Comparison of ENCODE assay signal across 10 mouse cellular contexts in the genomic region with DNA sequence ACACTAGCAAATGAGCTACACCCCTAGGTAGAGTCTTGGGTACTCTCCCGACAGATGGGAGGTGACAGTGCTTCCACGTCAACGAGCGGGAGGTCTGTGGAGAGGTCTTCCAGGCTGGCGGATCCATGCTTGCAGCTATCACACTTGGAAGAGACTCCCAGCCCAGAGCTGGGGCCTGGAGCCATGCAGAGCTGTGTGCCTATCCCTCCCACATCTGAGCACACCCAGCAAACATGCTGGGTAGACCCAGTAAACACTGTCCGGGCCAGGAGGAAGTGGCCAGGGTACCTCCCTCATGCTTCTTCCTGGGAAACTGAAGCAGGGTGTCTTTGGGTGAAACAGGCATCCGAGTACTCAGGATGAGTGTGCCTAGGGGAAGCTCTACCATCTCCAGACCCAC. TPM values are rescaled to one million over a fixed set of nuclear protein-coding genes. Genes with fewer than 3 reads are reported as not detected.
DNase-seq lines count a peak whose midpoint lies in the region; ATAC-seq lines count a peak whose summit lies in the region.
"Had no signal": no experiment of that assay in that cellular context is flagged by ENCODE, and none has a peak within 500 bp of the region (broad histone marks: within the 10 kb centered on the region; RNA-seq: fewer than 3 reads in every experiment).

No protein-coding gene starts in this region.

- H3K4me3 ChIP-seq in hindbrain, embryonic 10.5 days = no peak overlapping the region
- no peak overlapping the region for H3K4me3 ChIP-seq in hindbrain, embryonic 11.5 days (ENCODE audit: low read depth, low read length)
- H3K4me3 ChIP-seq in brown adipose tissue, adult 24 weeks (ENCODE audit: insufficient read depth, low read depth, low read length) = no peak overlapping the region
- no peak overlapping the region for H3K4me3 ChIP-seq in heart, embryonic 13.5 days

- H3K27ac ChIP-seq in hindbrain, embryonic 10.5 days = 0 out of 2 replicates have a peak overlapping the region, but pooled peaks have one; percentile 29
- no peak overlapping the region for H3K27ac ChIP-seq in hindbrain, embryonic 11.5 days (ENCODE audit: low read depth, low read length)
- H3K27ac ChIP-seq in brown adipose tissue, adult 24 weeks (replicated peaks; ENCODE audit: low read depth, low read length) = peak overlapping the region; percentile 11; the same call in 1 of the 2 replicates
- H3K27ac ChIP-seq in heart, embryonic 13.5 days (replicated peaks) = 0 out of 2 replicates have a peak overlapping the region, but pooled peaks have one; percentile 24

- no peak overlapping the region for H3K9ac ChIP-seq in hindbrain, embryonic 11.5 days (ENCODE audit: low read depth, low read length)
- no peak overlapping the region for H3K9ac ChIP-seq in heart, embryonic 13.5 days

- H3K4me1 ChIP-seq in hindbrain, embryonic 10.5 days (replicated peaks) = peaks cover 45% of the 10 kb centered on the region
- no peaks in the 10 kb centered on the region; the same call in 1 of the 2 replicates for H3K4me1 ChIP-seq in hindbrain, embryonic 11.5 days (replicated peaks; ENCODE audit: control insufficient read depth, insufficient read depth, low read length)
- H3K4me1 ChIP-seq in brown adipose tissue, adult 24 weeks (ENCODE audit: control insufficient read depth, insufficient read depth, insufficient read length, low read length) = peaks cover 8% of the 10 kb centered on the region; the same call in 1 of the 2 replicates
- peaks cover 57% of the 10 kb centered on the region for H3K4me1 ChIP-seq in heart, embryonic 13.5 days

- H3K9me3 ChIP-seq in hindbrain, embryonic 10.5 days = no peaks in the 10 kb centered on the region
- H3K9me3 ChIP-seq in hindbrain, embryonic 11.5 days (ENCODE audit: control insufficient read depth, low read length) = no peaks in the 10 kb centered on the region
- no peaks in the 10 kb centered on the region for H3K9me3 ChIP-seq in heart, embryonic 13.5 days

- no peak for ATAC-seq in hindbrain, embryonic 11.5 days (ENCODE audit: low FRiP score)
- no peak for ATAC-seq in heart, embryonic 13.5 days (ENCODE audit: extremely low read depth, insufficient number of reproducible peaks, low FRiP score, low TSS enrichment)

- 86% methylated on average over 7 of the region's 7 CpGs for WGBS in hindbrain, embryonic 10.5 days
- WGBS in hindbrain, embryonic 11.5 days = 84% methylated on average over 7 of the region's 7 CpGs
- 62% methylated on average over 7 of the region's 7 CpGs for WGBS in heart, embryonic 13.5 days

- no peak for DNase-seq in hindbrain, embryonic 10.5 days (ENCODE audit: low spot score)
- no peak for DNase-seq in hindbrain, embryonic 11.5 days (ENCODE audit: low spot score)
- peak; percentile 60 to 71 for DNase-seq in lung, postnatal 4 days
- DNase-seq in thymus, postnatal 0 days (ENCODE audit: low spot score) = no peak
- no peak for DNase-seq in adrenal gland, adult 18-20 months (ENCODE audit: low spot score in 2 of 2)
- DNase-seq: adrenal gland, adult 8-10 months; layer of hippocampus, adult 9-11 months had no signal

- no peak overlapping the region for H3K4me2 ChIP-seq in hindbrain, embryonic 11.5 days (replicated peaks; ENCODE audit: low read depth, low read length)
- H3K4me2 ChIP-seq in heart, embryonic 13.5 days = no peak overlapping the region
- H3K4me2 ChIP-seq: liver, embryonic 11.5 days had no signal

- no peaks in the 10 kb centered on the region for H3K36me3 ChIP-seq in hindbrain, embryonic 10.5 days
- no peaks in the 10 kb centered on the region for H3K36me3 ChIP-seq in hindbrain, embryonic 11.5 days (ENCODE audit: control insufficient read depth, insufficient read depth, low read length)
- no peaks in the 10 kb centered on the region for H3K36me3 ChIP-seq in heart, embryonic 13.5 days

- peaks cover 9% of the 10 kb centered on the region; the same call in 1 of the 2 replicates for H3K27me3 ChIP-seq in hindbrain, embryonic 10.5 days (ENCODE audit: insufficient read depth, poor library complexity, severe bottlenecking)
- H3K27me3 ChIP-seq in hindbrain, embryonic 11.5 days (ENCODE audit: control insufficient read depth, insufficient read depth, low read length) = no peaks in the 10 kb centered on the region; the same call in 1 of the 2 replicates
- H3K27me3 ChIP-seq in heart, embryonic 13.5 days (replicated peaks) = no peaks in the 10 kb centered on the region

RNA-seq across cellular contexts. Expression of gene Timp2, which starts 5.0 kb away (rescaled TPM):
- polyA plus RNA-seq in hindbrain, embryonic 10.5 days (2016; fragmentation: Nextera tagmentation; extraction: Ambion mirVana) = 28.6 and 36.3 TPM in 2 replicates
- 39.5 and 41.2 TPM in 2 replicates for polyA plus RNA-seq in hindbrain, embryonic 11.5 days (2014; fragmentation: Nextera tagmentation; extraction: Ambion mirVana)
- 46.0 and 69.1 TPM in 2 replicates for polyA plus RNA-seq in brown adipose tissue, adult 24 weeks (2012; ENCODE audit: insufficient read depth, insufficient read length, missing spikeins)
- 61.0 and 63.6 TPM in 2 replicates for polyA plus RNA-seq in heart, embryonic 13.5 days (2015; fragmentation: Nextera tagmentation; extraction: Ambion mirVana)
- 45.1 and 45.2 TPM in 2 replicates for polyA plus RNA-seq in thymus, postnatal 0 days (2015; fragmentation: Nextera tagmentation; extraction: Ambion mirVana)
- 100 to 1,000 TPM in 1 of 2 experiments, 10 to 100 TPM in 1; 95.5 to 246 TPM for total RNA-seq in adrenal gland, adult 18-20 months (2021)

RNA-seq across cellular contexts. Expression of gene Cep295nl, which starts 18.2 kb away (rescaled TPM):
- 0.19 and 0.21 TPM in 2 replicates for polyA plus RNA-seq in hindbrain, embryonic 10.5 days (2016; fragmentation: Nextera tagmentation; extraction: Ambion mirVana)
- 0.37 and 0.42 TPM in 2 replicates for polyA plus RNA-seq in hindbrain, embryonic 11.5 days (2014; fragmentation: Nextera tagmentation; extraction: Ambion mirVana)
- polyA plus RNA-seq in brown adipose tissue, adult 24 weeks (2012; ENCODE audit: insufficient read depth, insufficient read length, missing spikeins) = not detected in 2 replicates
- polyA plus RNA-seq in heart, embryonic 13.5 days (2015; fragmentation: Nextera tagmentation; extraction: Ambion mirVana) = 0.15 and 0.27 TPM in 2 replicates
- polyA plus RNA-seq in thymus, postnatal 0 days (2015; fragmentation: Nextera tagmentation; extraction: Ambion mirVana) = 0.21 and 0.30 TPM in 2 replicates
- under 1 TPM; 0.20 to 0.96 TPM for total RNA-seq in adrenal gland, adult 18-20 months (2021)
- polyA plus RNA-seq: liver, embryonic 11.5 days had no signal

RNA-seq across cellular contexts. Expression of gene Lgals3bp, which starts 41.4 kb away (rescaled TPM):
- 1.8 and 2.0 TPM in 2 replicates for polyA plus RNA-seq in hindbrain, embryonic 10.5 days (2016; fragmentation: Nextera tagmentation; extraction: Ambion mirVana)
- 1.9 and 2.7 TPM in 2 replicates for polyA plus RNA-seq in hindbrain, embryonic 11.5 days (2014; fragmentation: Nextera tagmentation; extraction: Ambion mirVana)
- polyA plus RNA-seq in brown adipose tissue, adult 24 weeks (2012; ENCODE audit: insufficient read depth, insufficient read length, missing spikeins) = 86.8 and 88.8 TPM in 2 replicates
- 7.3 and 8.8 TPM in 2 replicates for polyA plus RNA-seq in heart, embryonic 13.5 days (2015; fragmentation: Nextera tagmentation; extraction: Ambion mirVana)
- polyA plus RNA-seq in thymus, postnatal 0 days (2015; fragmentation: Nextera tagmentation; extraction: Ambion mirVana) = 100.0 and 116 TPM in 2 replicates
- total RNA-seq in adrenal gland, adult 18-20 months (2021) = 100 to 1,000 TPM in 1 of 2 experiments, 10 to 100 TPM in 1; 92.6 to 128 TPM

RNA-seq across cellular contexts. Expression of gene Cant1, which starts 58.4 kb away (rescaled TPM):
- polyA plus RNA-seq in hindbrain, embryonic 10.5 days (2016; fragmentation: Nextera tagmentation; extraction: Ambion mirVana) = 23.7 and 31.1 TPM in 2 replicates
- 21.0 and 21.1 TPM in 2 replicates for polyA plus RNA-seq in hindbrain, embryonic 11.5 days (2014; fragmentation: Nextera tagmentation; extraction: Ambion mirVana)
- 11.4 and 12.1 TPM in 2 replicates for polyA plus RNA-seq in brown adipose tissue, adult 24 weeks (2012; ENCODE audit: insufficient read depth, insufficient read length, missing spikeins)
- polyA plus RNA-seq in heart, embryonic 13.5 days (2015; fragmentation: Nextera tagmentation; extraction: Ambion mirVana) = 18.9 and 19.1 TPM in 2 replicates
- polyA plus RNA-seq in thymus, postnatal 0 days (2015; fragmentation: Nextera tagmentation; extraction: Ambion mirVana) = 24.6 and 26.6 TPM in 2 replicates
- total RNA-seq in adrenal gland, adult 18-20 months (2021) = 10 to 100 TPM; 30.1 to 33.1 TPM

Comparison
In these comparisons a context has a peak if more than half of its experiments do, and no peak if none do; other contexts are left out.
1. DNase-seq: peak in lung, postnatal 4 days (2 of 2); none in hindbrain, embryonic 10.5 days (single experiment), hindbrain, embryonic 11.5 days (single experiment), thymus, postnatal 0 days (single experiment) and adrenal gland, adult 18-20 months (0 of 2).